Mouse (Mus musculus) lung, adult 2 months (tissue): ENCODE measurements around the gene Sdk1. TPM values are rescaled to one million over a fixed set of nuclear protein-coding genes. Genes with fewer than 3 reads are reported as not detected.

ENCODE experiments used
- DNase-seq: peaks from one replicate; pipeline ENCODE4 v3.0.0; 2022
- H3K4me1 ChIP-seq: fragments of 200-500 bp; 2 replicates; pipeline ENCODE4 v1.6.1; 2011; ENCODE audit warnings: low read length; ENCODE audit not compliant: control insufficient read depth, insufficient read depth
- H3K4me3 ChIP-seq: fragments of 200-500 bp; replicated peaks from 2 replicates; pipeline ENCODE3; 2011; ENCODE audit warnings: low read depth, mild to moderate bottlenecking, control low read depth, low read length; ENCODE audit errors: extremely low read depth
- CTCF ChIP-seq: fragments of 200-500 bp; IDR thresholded peaks from 2 replicates; pipeline ENCODE4 v1.5.1; 2011; ENCODE audit warnings: mild to moderate bottlenecking, low read length, control low read depth; ENCODE audit not compliant: insufficient read depth
- POLR2A ChIP-seq: fragments of 200-500 bp; IDR thresholded peaks from 2 replicates; pipeline ENCODE4 v1.6.1; 2011; ENCODE audit warnings: low read depth, mild to moderate bottlenecking, control low read depth, low read length, borderline replicate concordance; ENCODE audit errors: extremely low read depth
- WGBS: fragments of 180-500 bp; shearing (Covaris S2); methylation state at CpG from one replicate; pipeline ENCODE4 v1.1.7; 2018; 5-methylcytosine and 5-hydroxymethylcytosine counted together
- polyA plus RNA-seq: library from polyadenylated mRNA; depleted of rRNA; stranded (reverse); fragments of >200 nt; gene quantifications from 2 replicates; pipeline ENCODE4 v1.2.3, GENCODE M21; 2012

The Sdk1 gene
- polyA plus RNA-seq, 1 experiment = 1.8 TPM

- WGBS = 62% methylated on average over 6 of the region's 6 CpGs
- TF ChIP-seq POLR2A (no peak), CTCF (no peak)
- Histone ChIP-seq H3K4me1 (no peaks in the 10 kb centered on the region), H3K4me3 (no peak overlapping the region)
- DNase-seq = no peak
Observed at GRCm38 (mm10) chr5:141649831-141650375, 408.6 kb downstream of the Sdk1 start.

GRCm38 (mm10) chr5:141651690-141652377 lies 410.5 kb downstream of the Sdk1 start:
- WGBS = 85% methylated on average over 4 of the region's 4 CpGs
- no peak for DNase-seq
- Histone ChIP-seq H3K4me1 (no peaks in the 10 kb centered on the region), H3K4me3 (no peak overlapping the region)
- no peak for TF ChIP-seq POLR2A
- no peak for TF ChIP-seq CTCF

- no peak for DNase-seq
- H3K4me3 ChIP-seq = no peak overlapping the region
- WGBS = 78% methylated on average over 1 of the region's 1 CpGs
- no peaks in the 10 kb centered on the region for H3K4me1 ChIP-seq
- TF ChIP-seq POLR2A = no peak
- TF ChIP-seq CTCF = no peak
Observed at GRCm38 (mm10) chr5:141676371-141676770, 435.1 kb downstream of the Sdk1 start.

GRCm38 (mm10) chr5:141677034-141677433 lies 435.7 kb downstream of the Sdk1 start:
- TF ChIP-seq CTCF (no peak), POLR2A (no peak)
- H3K4me3 ChIP-seq = no peak overlapping the region
- no peaks in the 10 kb centered on the region for H3K4me1 ChIP-seq
- no peak for DNase-seq
- 78% methylated on average over 1 of the region's 1 CpGs for WGBS

- DNase-seq = no peak
- 92% methylated on average over 8 of the region's 8 CpGs for WGBS
- H3K4me1 ChIP-seq = no peaks in the 10 kb centered on the region
- TF ChIP-seq POLR2A = no peak
- TF ChIP-seq CTCF = no peak
- H3K4me3 ChIP-seq = no peak overlapping the region
Observed at GRCm38 (mm10) chr5:141677841-141678240, 436.6 kb downstream of the Sdk1 start.

- Histone ChIP-seq H3K4me1 (no peaks in the 10 kb centered on the region), H3K4me3 (no peak overlapping the region)
- 71% methylated on average over 7 of the region's 7 CpGs for WGBS
- TF ChIP-seq POLR2A (no peak), CTCF (no peak)
- no peak for DNase-seq
Observed at GRCm38 (mm10) chr5:141686876-141687420, 445.7 kb downstream of the Sdk1 start.

GRCm38 (mm10) chr5:141689442-141690105 lies 448.3 kb downstream of the Sdk1 start:
- no peak for DNase-seq
- no peak for TF ChIP-seq CTCF
- TF ChIP-seq POLR2A = no peak
- 91% methylated on average over 12 of the region's 12 CpGs for WGBS
- H3K4me3 ChIP-seq = no peak overlapping the region
- H3K4me1 ChIP-seq = no peaks in the 10 kb centered on the region

GRCm38 (mm10) chr5:141691482-141691975 lies 450.2 kb downstream of the Sdk1 start:
- no peak for TF ChIP-seq POLR2A
- TF ChIP-seq CTCF = no peak
- Histone ChIP-seq H3K4me3 (no peak overlapping the region), H3K4me1 (no peaks in the 10 kb centered on the region)
- peak; percentile 3 for DNase-seq
- WGBS = 41% methylated on average over 7 of the region's 7 CpGs

GRCm38 (mm10) chr5:141693716-141694115 lies 452.4 kb downstream of the Sdk1 start:
- 67% methylated on average over 6 of the region's 6 CpGs for WGBS
- Histone ChIP-seq H3K4me3 (no peak overlapping the region), H3K4me1 (no peaks in the 10 kb centered on the region)
- TF ChIP-seq CTCF (no peak), POLR2A (no peak)
- no peak for DNase-seq
